Mouse (Mus musculus) G1E (cell line): Measurements from ENCODE around the gene Mtf1. TPM values are rescaled to one million over a fixed set of nuclear protein-coding genes. Genes with fewer than 3 reads are reported as not detected.

ENCODE experiments used
- ATAC-seq: 2 replicates; pipeline ENCODE4 v1.8.0; 2016; ENCODE audit warnings: mild to moderate bottlenecking; ENCODE audit not compliant: insufficient number of reproducible peaks, poor library complexity, low FRiP score, severe bottlenecking; ENCODE audit errors: extremely low read depth
- DNase-seq: peaks from one replicate; pipeline ENCODE4 v3.0.0; 2012; ENCODE audit warnings: low spot score
- H3K27me3 ChIP-seq: 2 replicates; pipeline ENCODE4 v1.6.1; 2012; ENCODE audit warnings: mild to moderate bottlenecking, low read length, inconsistent platforms; ENCODE audit not compliant: insufficient read depth
- H3K36me3 ChIP-seq: replicated peaks from 2 replicates; pipeline ENCODE3; 2012; ENCODE audit warnings: mild to moderate bottlenecking, inconsistent platforms
- H3K4me1 ChIP-seq: 2 replicates; pipeline ENCODE4 v1.6.1; 2012; ENCODE audit warnings: low read depth, low read length, inconsistent platforms, mixed read lengths; ENCODE audit not compliant: insufficient read depth
- H3K4me3 ChIP-seq: 2 replicates; pipeline ENCODE4 v1.5.1; 2012; ENCODE audit warnings: low read depth, mild to moderate bottlenecking, inconsistent platforms, low read length, moderate library complexity, mixed read lengths
- H3K9me3 ChIP-seq: replicated peaks from 2 replicates; pipeline ENCODE4 v1.6.1; 2012; ENCODE audit warnings: inconsistent platforms
- CTCF ChIP-seq: IDR thresholded peaks from 2 replicates; pipeline ENCODE4 v1.5.1; 2012; ENCODE audit warnings: low read depth, low read length, inconsistent platforms, mixed read lengths
- GATA1 ChIP-seq: IDR thresholded peaks from 2 replicates; pipeline ENCODE4 v1.6.1; 2012; ENCODE audit warnings: borderline replicate concordance, low read length, inconsistent platforms, mixed read lengths
- GATA2 ChIP-seq: IDR thresholded peaks from 2 replicates; pipeline ENCODE4 v1.6.1; 2012; ENCODE audit warnings: low read depth, low read length, inconsistent platforms, borderline replicate concordance
- POLR2AphosphoS5 ChIP-seq: IDR thresholded peaks from 2 replicates; pipeline ENCODE4 v1.6.1; 2012; ENCODE audit warnings: low read depth, low read length, inconsistent platforms; ENCODE audit not compliant: insufficient replicate concordance
- TAL1 ChIP-seq: conservative IDR thresholded peaks from 2 replicates; pipeline ENCODE4 v1.6.1; 2012; ENCODE audit warnings: low read depth, low read length, inconsistent platforms, mixed read lengths
- polyA plus RNA-seq: library from polyadenylated mRNA; stranded (reverse); fragments of >175 nt; gene quantifications from 2 replicates; pipeline ENCODE4 v1.2.3, GENCODE M21; 2012
- total RNA-seq, 2 experiments: library from RNA; stranded (forward) in 1 of 2; stranded (reverse) in 1 of 2; fragments of 200-1000 nt in 1 of 2; fragments of >200 nt in 1 of 2; fragmentation: Nextera tagmentation in 1 of 2; gene quantifications; 2 replicates each; pipeline ENCODE4 v1.2.3; 2014 to 2017

The Mtf1 gene
- total and polyA plus RNA-seq, 3 experiments: 7.6 to 31.5 (median 22.5) TPM

- no peaks in the 10 kb centered on the region for H3K4me1 ChIP-seq
- H3K36me3 ChIP-seq: peaks cover 96% of the 10 kb centered on the region
- no peak for TF ChIP-seq GATA2
- no peak for TF ChIP-seq TAL1
- TF ChIP-seq CTCF: no peak
- no peak for TF ChIP-seq POLR2AphosphoS5
- TF ChIP-seq GATA1: no peak
- no peak overlapping the region for H3K4me3 ChIP-seq
- DNase-seq: no peak
- ATAC-seq: no peak
- no peaks in the 10 kb centered on the region for H3K9me3 ChIP-seq
- H3K27me3 ChIP-seq: no peaks in the 10 kb centered on the region
These were observed 9.8 kb upstream of the Mtf1 start for GRCm38 (mm10) chr4:124792114-124792513.

DNA sequence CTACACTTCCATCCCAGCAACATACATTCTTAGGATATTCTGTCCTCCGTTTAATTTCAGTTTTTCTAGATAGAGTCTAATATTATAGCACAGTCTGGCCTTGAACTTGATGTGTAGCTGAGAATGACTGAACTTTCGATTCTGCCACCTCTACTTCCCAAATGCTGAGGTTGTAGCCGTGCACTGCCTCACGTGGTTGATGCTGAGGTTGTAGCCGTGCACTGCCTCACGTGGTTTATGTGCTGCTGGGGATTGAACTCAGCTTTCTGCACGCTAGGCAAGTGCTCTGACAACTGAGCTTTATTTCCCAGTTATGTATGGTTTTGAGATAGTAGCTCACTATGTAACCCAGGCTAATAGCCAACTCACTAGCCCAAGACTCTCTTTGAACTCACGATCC lies 5.8 kb upstream of the Mtf1 start:
- Histone ChIP-seq H3K4me1 (peaks cover 11% of the 10 kb centered on the region), H3K36me3 (peaks cover 97% of the 10 kb centered on the region)
- ATAC-seq: no peak

GRCm38 (mm10) chr4:124796913-124797312 lies 5.0 kb upstream of the Mtf1 start:
- ATAC-seq (no peak), DNase-seq (no peak)
- H3K9me3 ChIP-seq: no peaks in the 10 kb centered on the region
- no peaks in the 10 kb centered on the region for H3K27me3 ChIP-seq
- TF ChIP-seq TAL1 (no peak), GATA1 (no peak), GATA2 (no peak), CTCF (no peak), POLR2AphosphoS5 (no peak)
- peaks cover 16% of the 10 kb centered on the region for H3K4me1 ChIP-seq
- H3K4me3 ChIP-seq: no peak overlapping the region
- H3K36me3 ChIP-seq: peaks cover 95% of the 10 kb centered on the region

More for the DNA sequence above, 5.8 kb upstream of the Mtf1 start:
- H3K27me3 ChIP-seq: no peaks in the 10 kb centered on the region
- DNase-seq: no peak
- no peak overlapping the region for H3K4me3 ChIP-seq
- no peak for TF ChIP-seq CTCF
- no peak for TF ChIP-seq GATA2
- no peak for TF ChIP-seq GATA1
- TF ChIP-seq POLR2AphosphoS5: no peak
- no peak for TF ChIP-seq TAL1
- H3K9me3 ChIP-seq: no peaks in the 10 kb centered on the region

DNA sequence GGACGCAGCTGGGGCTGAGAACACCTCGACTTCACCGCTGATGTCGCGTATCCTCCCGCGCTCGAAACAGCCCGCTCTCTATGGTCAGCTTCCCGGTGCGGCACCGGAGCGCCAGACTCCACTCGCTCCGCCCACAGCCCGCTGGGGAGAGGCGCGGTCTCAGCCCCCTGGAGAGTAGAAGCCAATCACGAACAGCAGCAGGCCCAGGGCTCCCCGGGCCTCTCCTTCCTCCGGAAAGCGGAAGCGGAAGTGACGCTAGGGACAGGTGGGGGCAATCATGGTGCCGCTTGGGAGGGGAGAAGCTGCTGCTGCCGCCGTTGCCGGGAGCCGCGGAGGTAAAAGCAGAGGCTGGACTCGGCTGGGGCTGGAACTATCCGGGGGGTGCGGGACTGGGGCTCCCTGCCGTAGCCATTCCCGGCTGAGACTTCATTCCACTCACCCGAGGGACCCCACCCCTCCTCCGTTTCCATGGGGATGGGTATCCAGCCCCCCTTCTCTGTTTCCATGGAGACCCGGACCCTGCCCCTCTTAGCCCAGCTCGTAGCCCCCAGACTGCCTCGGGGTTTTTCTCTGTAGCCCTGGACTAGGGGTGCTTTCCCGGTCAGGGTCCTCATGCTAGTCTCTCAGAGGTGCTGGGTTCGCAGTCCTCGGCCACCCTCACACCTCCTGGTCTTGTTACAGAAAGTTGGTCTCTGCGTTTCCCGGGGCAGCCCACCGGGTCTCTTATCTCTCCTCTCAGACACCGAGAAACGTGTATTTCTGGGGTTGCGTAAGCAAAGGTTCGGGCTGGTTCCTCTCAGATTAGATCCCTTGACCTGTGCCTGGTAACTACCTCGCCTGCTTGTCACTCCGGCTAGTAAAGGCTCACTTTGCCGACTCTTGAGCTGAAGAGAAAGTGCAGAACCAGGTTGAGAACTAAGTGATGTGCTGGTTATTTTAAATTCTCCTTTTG lies 681 bp downstream of the Mtf1 start:
- H3K27me3 ChIP-seq: no peaks in the 10 kb centered on the region
- no peak for TF ChIP-seq GATA2
- TF ChIP-seq TAL1: peak; percentile 78
- peak overlapping the region; percentile 96 for H3K4me3 ChIP-seq
- peak; percentile 93 for ATAC-seq
- H3K9me3 ChIP-seq: no peaks in the 10 kb centered on the region
- DNase-seq: peak; percentile 99
- H3K4me1 ChIP-seq: peaks cover 63% of the 10 kb centered on the region
- H3K36me3 ChIP-seq: peaks cover 79% of the 10 kb centered on the region

GRCm38 (mm10) chr4:124803406-124803805 lies 1.5 kb downstream of the Mtf1 start:
- Histone ChIP-seq H3K36me3 (peaks cover 79% of the 10 kb centered on the region), H3K4me3 (peak overlapping the region; percentile 96), H3K9me3 (no peaks in the 10 kb centered on the region), H3K4me1 (peaks cover 66% of the 10 kb centered on the region), H3K27me3 (no peaks in the 10 kb centered on the region)
- DNase-seq: no peak
- no peak for ATAC-seq
- TF ChIP-seq CTCF (no peak), GATA2 (no peak), GATA1 (no peak), TAL1 (no peak), POLR2AphosphoS5 (no peak)

DNA sequence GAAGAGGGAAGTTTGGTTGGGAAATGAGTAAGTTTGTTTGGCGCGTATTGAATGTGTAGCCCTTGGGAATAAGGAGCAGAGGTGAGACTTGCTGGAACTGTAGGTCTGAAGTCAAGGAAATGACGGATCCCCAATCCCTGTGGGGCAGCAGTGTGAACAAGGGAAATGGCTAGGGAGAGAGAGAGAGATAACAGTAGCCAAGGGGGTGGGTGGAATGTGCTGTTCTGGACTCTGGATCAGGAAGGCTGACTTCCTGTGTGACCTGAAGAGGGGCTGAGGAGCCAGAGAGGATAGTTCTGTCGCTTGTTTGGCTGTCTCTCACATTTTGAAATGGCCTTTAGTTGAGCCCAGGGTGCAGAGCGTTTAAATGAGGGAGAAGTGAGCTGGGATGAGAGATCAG lies 6.6 kb downstream of the Mtf1 start:
- peaks cover 83% of the 10 kb centered on the region for H3K4me1 ChIP-seq
- no peak for ATAC-seq
- H3K36me3 ChIP-seq: peaks cover 90% of the 10 kb centered on the region
- TF ChIP-seq GATA2: no peak
- TF ChIP-seq GATA1: no peak
- no peak for TF ChIP-seq POLR2AphosphoS5
- no peak for TF ChIP-seq CTCF
- TF ChIP-seq TAL1: no peak
- H3K27me3 ChIP-seq: no peaks in the 10 kb centered on the region
- no peak for DNase-seq
- H3K9me3 ChIP-seq: no peaks in the 10 kb centered on the region
- peak overlapping the region; percentile 0; the same call in 1 of the 2 replicates for H3K4me3 ChIP-seq
